Mouse (Mus musculus) cerebellum, adult 2 months (tissue): ENCODE measurements around the gene Coq10a.

Source experiments
- CTCF ChIP-seq: fragments of 200-500 bp; IDR thresholded peaks from 2 replicates; pipeline ENCODE4 v1.5.1; 2011; ENCODE audit warnings: low read depth, mild to moderate bottlenecking, control low read depth, low read length, moderate library complexity, borderline replicate concordance; ENCODE audit not compliant: insufficient read depth
- POLR2A ChIP-seq: fragments of 200-500 bp; IDR thresholded peaks from 2 replicates; pipeline ENCODE4 v1.6.1; 2011; ENCODE audit warnings: low read length, control low read depth, borderline replicate concordance; ENCODE audit not compliant: insufficient read depth

DNA sequence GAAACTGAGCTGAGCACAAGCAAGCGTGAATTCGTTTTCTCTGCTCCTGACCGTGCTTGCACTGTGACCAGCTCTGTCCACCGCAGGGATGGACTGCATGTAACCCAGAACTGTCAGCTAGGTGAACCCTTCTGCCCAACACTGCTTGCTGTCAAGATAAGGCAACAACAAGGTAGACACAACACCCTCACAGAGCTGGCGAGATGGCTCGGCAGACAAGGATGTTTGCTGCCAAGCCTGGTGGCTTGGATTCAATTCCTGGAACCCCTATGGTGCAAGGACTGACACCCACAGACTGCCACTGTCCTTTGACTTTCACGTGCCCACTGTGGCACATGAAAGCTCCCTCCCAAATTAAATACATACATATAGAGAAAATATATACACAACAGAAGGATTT is 35.1 kb upstream of the Coq10a start:
- no peak for TF ChIP-seq CTCF
- TF ChIP-seq POLR2A = no peak
